7 mouse cellular contexts compared by ENCODE assay signal in genomic region chr10:128748252-128748864, GRCm38 (mm10). TPM values are rescaled to one million over a fixed set of nuclear protein-coding genes. Genes with fewer than 3 reads are reported as not detected.
DNase-seq lines count a peak whose midpoint lies in the region; ATAC-seq and TF ChIP-seq lines count a peak whose summit lies in the region.

No protein-coding gene starts in this region.

- H3K4me3 ChIP-seq in cortical plate, adult 2 months (ENCODE audit: insufficient read depth, low read length) = peak overlapping the region; percentile 79

- TF ChIP-seq CTCF in cortical plate, adult 2 months (IDR thresholded peaks at IDR 0.05; ENCODE audit: extremely low read depth, insufficient read depth, low read length) = no peak

- intact Hi-C loops in left cerebral cortex, postnatal 10 days (cut with DNase I) = loop anchor here (10.0 kb wide), 2 partner anchors 146 to 226 kb away; partner anchors contain the start of gene Gdf11

- TF ChIP-seq POLR2A in cortical plate, adult 2 months (IDR thresholded peaks at IDR 0.05; ENCODE audit: extremely low read depth, insufficient read depth, low read length) = peak; percentile 76

- DNase-seq in adrenal gland, adult 18-20 months (ENCODE audit: low spot score in 2 of 2) = peak; percentile 66 to 70
- DNase-seq in gastrocnemius, adult 8-10 months (ENCODE audit: low spot score in 2 of 2) = peak; percentile 60 to 63
- DNase-seq in left cerebral cortex, postnatal 10 days (ENCODE audit: extremely low spot score in 1 of 2, low spot score in 2 of 2) = peak; percentile 71 to 84
- DNase-seq in right cerebral cortex, postnatal 36 days (ENCODE audit: low spot score in 2 of 2) = peak; percentile 70 to 74

- peak overlapping the region; percentile 55 for H3K27ac ChIP-seq in cortical plate, adult 2 months (ENCODE audit: insufficient read depth, low read length)

- ATAC-seq in inflammation-experienced regulatory T-cells, adult 6 months = peak; percentile 51
- peak; percentile 71 for ATAC-seq in megakaryocyte progenitor cell, adult 5-6 weeks (replicated peaks; ENCODE audit: poor library complexity)

- peaks cover 2% of the 10 kb centered on the region; the same call in 1 of the 2 replicates for H3K4me1 ChIP-seq in cortical plate, adult 2 months (ENCODE audit: control insufficient read depth, insufficient read depth, low read length)

RNA-seq across cellular contexts. Expression of gene Pym1, which starts 0.7 kb away (rescaled TPM):
- total RNA-seq in adrenal gland, adult 18-20 months (2021) = 10 to 100 TPM; 21.6 to 23.8 TPM
- 39.4 and 41.1 TPM in 2 replicates for polyA plus RNA-seq in cortical plate, adult 2 months (2012; rRNA removed)
- total RNA-seq in gastrocnemius, adult 8-10 months (2022) = 10 to 100 TPM; 10.2 to 14.0 (median 11.9) TPM
- 10 to 100 TPM; 64.5 to 69.6 (median 66.4) TPM for polyA plus RNA-seq in inflammation-experienced regulatory T-cells, adult 6 months (2017; shearing (Covaris generic))
- total RNA-seq in left cerebral cortex, postnatal 10 days (2021) = 10 to 100 TPM; 34.3 to 34.6 TPM
- total RNA-seq in megakaryocyte progenitor cell, adult 5-6 weeks (2015) = 36.6 and 37.7 TPM in 2 replicates
- 38.9 and 53.4 TPM in 2 replicates for total RNA-seq in megakaryocyte progenitor cell, adult 5-6 weeks (2017)

RNA-seq across cellular contexts. Expression of gene Dgka, which starts 3.7 kb away (rescaled TPM):
- total RNA-seq in adrenal gland, adult 18-20 months (2021) = 10 to 100 TPM; 16.3 to 18.1 TPM
- polyA plus RNA-seq in cortical plate, adult 2 months (2012; rRNA removed) = 13.2 and 15.5 TPM in 2 replicates
- total RNA-seq in gastrocnemius, adult 8-10 months (2022) = 10 to 100 TPM in 1 of 4 experiments, 1 to 10 TPM in 3; 7.5 to 10.0 (median 8.0) TPM
- 100 to 1,000 TPM; 184 to 337 (median 319) TPM for polyA plus RNA-seq in inflammation-experienced regulatory T-cells, adult 6 months (2017; shearing (Covaris generic))
- total RNA-seq in left cerebral cortex, postnatal 10 days (2021) = 1 to 10 TPM; 5.7 to 5.8 TPM
- 9.6 and 13.0 TPM in 2 replicates for total RNA-seq in megakaryocyte progenitor cell, adult 5-6 weeks (2015)
- total RNA-seq in megakaryocyte progenitor cell, adult 5-6 weeks (2017) = 9.1 and 10.7 TPM in 2 replicates

RNA-seq across cellular contexts. Expression of gene Mmp19, which starts 42.4 kb away (rescaled TPM):
- total RNA-seq in adrenal gland, adult 18-20 months (2021) = 10 to 100 TPM; 33.1 to 41.7 TPM
- 0.38 and 0.57 TPM in 2 replicates for polyA plus RNA-seq in cortical plate, adult 2 months (2012; rRNA removed)
- 1 to 10 TPM in 3 of 4 experiments, under 1 TPM in 1; 0.46 to 1.4 (median 1.1) TPM for total RNA-seq in gastrocnemius, adult 8-10 months (2022)
- polyA plus RNA-seq in inflammation-experienced regulatory T-cells, adult 6 months (2017; shearing (Covaris generic)) = under 1 TPM; 0.21 to 0.68 (median 0.22) TPM
- total RNA-seq in left cerebral cortex, postnatal 10 days (2021) = under 1 TPM; 0.49 to 0.59 TPM
- total RNA-seq in megakaryocyte progenitor cell, adult 5-6 weeks (2015) = 4.8 and 5.3 TPM in 2 replicates
- 12.8 and 15.5 TPM in 2 replicates for total RNA-seq in megakaryocyte progenitor cell, adult 5-6 weeks (2017)

RNA-seq across cellular contexts. Expression of gene Cdk2, which starts 43.5 kb away (rescaled TPM):
- total RNA-seq in adrenal gland, adult 18-20 months (2021) = 10 to 100 TPM; 12.8 to 13.1 TPM
- 4.5 and 4.6 TPM in 2 replicates for polyA plus RNA-seq in cortical plate, adult 2 months (2012; rRNA removed)
- 1 to 10 TPM; 2.5 to 3.4 (median 2.6) TPM for total RNA-seq in gastrocnemius, adult 8-10 months (2022)
- 10 to 100 TPM; 16.8 to 38.3 (median 19.9) TPM for polyA plus RNA-seq in inflammation-experienced regulatory T-cells, adult 6 months (2017; shearing (Covaris generic))
- 1 to 10 TPM; 4.3 to 4.7 TPM for total RNA-seq in left cerebral cortex, postnatal 10 days (2021)
- 83.1 and 98.3 TPM in 2 replicates for total RNA-seq in megakaryocyte progenitor cell, adult 5-6 weeks (2015)
- 65.8 and 68.0 TPM in 2 replicates for total RNA-seq in megakaryocyte progenitor cell, adult 5-6 weeks (2017)

RNA-seq across cellular contexts. Expression of gene Pmel, which starts 44.4 kb away (rescaled TPM):
- 1 to 10 TPM in 1 of 2 experiments, under 1 TPM in 1; 0.42 to 1.1 TPM for total RNA-seq in adrenal gland, adult 18-20 months (2021)
- polyA plus RNA-seq in cortical plate, adult 2 months (2012; rRNA removed) = 0.61 and 0.66 TPM in 2 replicates
- total RNA-seq in gastrocnemius, adult 8-10 months (2022) = under 1 TPM in 1 of 4 experiments, not detected in 3; 0.25 TPM
- 1 to 10 TPM; 4.2 to 5.4 (median 4.3) TPM for polyA plus RNA-seq in inflammation-experienced regulatory T-cells, adult 6 months (2017; shearing (Covaris generic))
- total RNA-seq in left cerebral cortex, postnatal 10 days (2021) = under 1 TPM; 0.51 to 0.63 TPM
- 0.12 and 0.68 TPM in 2 replicates for total RNA-seq in megakaryocyte progenitor cell, adult 5-6 weeks (2015)
- 0.96 TPM in 1 of 2 replicates, not detected in the other for total RNA-seq in megakaryocyte progenitor cell, adult 5-6 weeks (2017)

Comparison
In these comparisons a context has a peak if more than half of its experiments do, and no peak if none do; other contexts are left out.
1. Peak in every context shown above with its lines: DNase-seq, ATAC-seq, H3K4me3 ChIP-seq and H3K27ac ChIP-seq.